ENCODE assay signal across 8 mouse cellular contexts in the genomic region with DNA sequence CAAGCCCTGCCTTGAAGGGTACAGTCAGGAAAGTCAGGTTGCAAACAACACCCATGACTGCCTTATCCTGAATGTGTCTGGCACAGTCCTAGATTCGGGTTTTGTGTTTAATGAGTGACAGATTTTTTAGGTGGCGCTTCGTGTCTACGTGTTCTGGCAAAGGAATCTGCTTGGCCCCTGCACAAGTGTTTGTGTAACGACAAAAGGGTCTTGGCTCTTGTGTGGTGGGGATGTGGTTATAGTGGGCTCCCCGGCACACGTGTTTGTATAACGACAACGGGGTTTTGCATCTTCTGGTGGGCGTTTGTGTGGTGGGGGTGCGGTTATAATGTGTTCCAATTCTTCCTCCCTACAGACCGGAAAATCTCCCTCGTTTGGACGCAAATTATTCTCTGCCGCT. TPM values are rescaled to one million over a fixed set of nuclear protein-coding genes. Genes with fewer than 3 reads are reported as not detected.
DNase-seq lines count a peak whose midpoint lies in the region; ATAC-seq and TF ChIP-seq lines count a peak whose summit lies in the region.

No protein-coding gene starts in this region.

- no peaks in the 10 kb centered on the region for H3K36me3 ChIP-seq in lung, embryonic 15.5 days
- H3K36me3 ChIP-seq in forebrain, embryonic 16.5 days (ENCODE audit: control insufficient read depth, insufficient read depth) = no peaks in the 10 kb centered on the region
- H3K36me3 ChIP-seq in limb, embryonic 11.5 days (ENCODE audit: control insufficient read depth, insufficient read depth, low read length) = no peaks in the 10 kb centered on the region

- no peak for TF ChIP-seq CTCF in olfactory bulb, adult 2 months (IDR thresholded peaks at IDR 0.05; ENCODE audit: insufficient read depth, low read depth, low read length)

- peak overlapping the region; percentile 70 for H3K9ac ChIP-seq in lung, embryonic 15.5 days
- H3K9ac ChIP-seq in forebrain, embryonic 16.5 days (replicated peaks; ENCODE audit: low read depth, low read length) = peak overlapping the region; percentile 88
- no peak overlapping the region; the same call in 1 of the 2 replicates for H3K9ac ChIP-seq in limb, embryonic 11.5 days (ENCODE audit: low read length)

- H3K4me2 ChIP-seq in lung, embryonic 15.5 days = peak overlapping the region; percentile 98
- H3K4me2 ChIP-seq in forebrain, embryonic 16.5 days (ENCODE audit: low read length) = peak overlapping the region; percentile 93
- peak overlapping the region; percentile 61 for H3K4me2 ChIP-seq in limb, embryonic 11.5 days (ENCODE audit: low read depth, severe bottlenecking)

- no peak overlapping the region for H3K27ac ChIP-seq in lung, embryonic 15.5 days
- 0 out of 2 replicates have a peak overlapping the region, but pooled peaks have one; percentile 18 for H3K27ac ChIP-seq in forebrain, embryonic 16.5 days (ENCODE audit: low read length)
- H3K27ac ChIP-seq in limb, embryonic 11.5 days (replicated peaks; ENCODE audit: low read depth, low read length) = no peak overlapping the region
- H3K27ac ChIP-seq in olfactory bulb, adult 2 months (ENCODE audit: insufficient read depth, low read depth, low read length) = peak overlapping the region; percentile 78

- peaks cover 44% of the 10 kb centered on the region for H3K27me3 ChIP-seq in lung, embryonic 15.5 days
- H3K27me3 ChIP-seq in forebrain, embryonic 16.5 days (replicated peaks; ENCODE audit: control insufficient read depth, insufficient read depth, low read length) = peaks cover 33% of the 10 kb centered on the region
- H3K27me3 ChIP-seq in limb, embryonic 11.5 days (ENCODE audit: control insufficient read depth, insufficient read depth, low read length) = peaks cover 30% of the 10 kb centered on the region

- no peaks in the 10 kb centered on the region for H3K9me3 ChIP-seq in lung, embryonic 15.5 days
- no peaks in the 10 kb centered on the region for H3K9me3 ChIP-seq in forebrain, embryonic 16.5 days (ENCODE audit: control insufficient read depth, low read length)
- H3K9me3 ChIP-seq in limb, embryonic 11.5 days (ENCODE audit: control insufficient read depth, low read length) = no peaks in the 10 kb centered on the region

- no peak for DNase-seq in lung, postnatal 4 days
- DNase-seq in brain, adult 2 months (ENCODE audit: low read depth, low spot score) = peak; percentile 46
- DNase-seq in limb, embryonic 11.5 days (ENCODE audit: low spot score) = peak; percentile 34
- DNase-seq in urinary bladder, postnatal 10 days (ENCODE audit: low spot score) = no peak
- DNase-seq in cerebellum, postnatal 4 days (ENCODE audit: low spot score in 2 of 2) = no peak

- WGBS in lung, embryonic 15.5 days = 2% methylated on average over 15 of the region's 15 CpGs
- WGBS in forebrain, embryonic 16.5 days = 2% methylated on average over 15 of the region's 15 CpGs
- 9% methylated on average over 15 of the region's 15 CpGs for WGBS in limb, embryonic 11.5 days
- 2% methylated on average over 15 of the region's 15 CpGs for WGBS in olfactory bulb, adult 2 months

- ATAC-seq in lung, embryonic 15.5 days (ENCODE audit: borderline replicate concordance, extremely low read depth, low FRiP score, low TSS enrichment) = 0 out of 2 replicates have a peak, but pooled peaks have one; percentile 2
- peak; percentile 23 for ATAC-seq in forebrain, embryonic 16.5 days
- ATAC-seq in limb, embryonic 11.5 days (ENCODE audit: insufficient number of reproducible peaks, low FRiP score, low TSS enrichment, low read depth) = peak; percentile 3; the same call in 1 of the 2 replicates

- TF ChIP-seq POLR2A in olfactory bulb, adult 2 months (IDR thresholded peaks at IDR 0.05; ENCODE audit: insufficient read depth, low read depth, low read length) = no peak

- peaks cover 17% of the 10 kb centered on the region for H3K4me1 ChIP-seq in lung, embryonic 15.5 days
- H3K4me1 ChIP-seq in forebrain, embryonic 16.5 days (replicated peaks; ENCODE audit: control insufficient read depth, insufficient read depth, low read length) = peaks cover 19% of the 10 kb centered on the region
- 0 out of 2 replicates have a peak, but pooled peaks cover 4% of the 10 kb centered on the region for H3K4me1 ChIP-seq in limb, embryonic 11.5 days (ENCODE audit: control insufficient read depth, insufficient read depth, low read length)
- H3K4me1 ChIP-seq in olfactory bulb, adult 2 months (ENCODE audit: control insufficient read depth, insufficient read depth, low read length) = peaks cover 17% of the 10 kb centered on the region

- H3K4me3 ChIP-seq in lung, embryonic 15.5 days = peak overlapping the region; percentile 64
- peak overlapping the region; percentile 70 for H3K4me3 ChIP-seq in forebrain, embryonic 16.5 days (replicated peaks; ENCODE audit: low read length)
- H3K4me3 ChIP-seq in limb, embryonic 11.5 days (ENCODE audit: low read depth, low read length) = peak overlapping the region; percentile 39
- H3K4me3 ChIP-seq in olfactory bulb, adult 2 months (ENCODE audit: insufficient read depth, low read depth, low read length) = peak overlapping the region; percentile 64

RNA-seq across cellular contexts. Expression of a gene that starts 49.6 kb away (rescaled TPM):
- polyA plus RNA-seq in lung, embryonic 15.5 days (2015; fragmentation: Nextera tagmentation; extraction: Ambion mirVana) = 31.7 and 35.2 TPM in 2 replicates
- polyA plus RNA-seq in forebrain, embryonic 16.5 days (2015; fragmentation: Nextera tagmentation; extraction: Ambion mirVana) = 5.4 and 6.1 TPM in 2 replicates
- polyA plus RNA-seq in limb, embryonic 11.5 days (2014; fragmentation: Nextera tagmentation; extraction: Ambion mirVana) = 34.9 and 35.5 TPM in 2 replicates
- polyA plus RNA-seq in olfactory bulb, adult 2 months (2012; ENCODE audit: insufficient read depth, insufficient read length, low replicate concordance, missing spikeins) = not detected in 2 replicates

RNA-seq across cellular contexts. Expression of a gene that starts 53.3 kb away (rescaled TPM):
- 22.7 and 24.3 TPM in 2 replicates for polyA plus RNA-seq in lung, embryonic 15.5 days (2015; fragmentation: Nextera tagmentation; extraction: Ambion mirVana)
- 41.6 and 46.1 TPM in 2 replicates for polyA plus RNA-seq in forebrain, embryonic 16.5 days (2015; fragmentation: Nextera tagmentation; extraction: Ambion mirVana)
- polyA plus RNA-seq in limb, embryonic 11.5 days (2014; fragmentation: Nextera tagmentation; extraction: Ambion mirVana) = 19.8 and 20.7 TPM in 2 replicates
- not detected in 2 replicates for polyA plus RNA-seq in olfactory bulb, adult 2 months (2012; ENCODE audit: insufficient read depth, insufficient read length, low replicate concordance, missing spikeins)

RNA-seq across cellular contexts. Expression of a gene that starts 58.7 kb away (rescaled TPM):
- polyA plus RNA-seq in lung, embryonic 15.5 days (2015; fragmentation: Nextera tagmentation; extraction: Ambion mirVana) = 3.3 and 4.1 TPM in 2 replicates
- polyA plus RNA-seq in forebrain, embryonic 16.5 days (2015; fragmentation: Nextera tagmentation; extraction: Ambion mirVana) = 5.0 and 5.1 TPM in 2 replicates
- 6.1 and 7.2 TPM in 2 replicates for polyA plus RNA-seq in limb, embryonic 11.5 days (2014; fragmentation: Nextera tagmentation; extraction: Ambion mirVana)
- not detected in 2 replicates for polyA plus RNA-seq in olfactory bulb, adult 2 months (2012; ENCODE audit: insufficient read depth, insufficient read length, low replicate concordance, missing spikeins)

Comparison
In these comparisons a context has a peak if more than half of its experiments do, and no peak if none do; other contexts are left out.
1. H3K27ac ChIP-seq: peak in forebrain, embryonic 16.5 days (single experiment) and olfactory bulb, adult 2 months (single experiment); none in lung, embryonic 15.5 days (single experiment) and limb, embryonic 11.5 days (single experiment).
2. DNase-seq: peak in brain, adult 2 months (single experiment) and limb, embryonic 11.5 days (single experiment); none in lung, postnatal 4 days (0 of 2), urinary bladder, postnatal 10 days (single experiment) and cerebellum, postnatal 4 days (0 of 2).
3. Peak in every context shown above with its lines, with median percentiles within 50 percentile points of each other: ATAC-seq, H3K4me2 ChIP-seq and H3K4me3 ChIP-seq.